Mouse (Mus musculus) ES-Bruce4 (cell line): ENCODE results near the gene Lclat1.

Source experiments
- CTCF ChIP-seq: IDR thresholded peaks from one replicate; pipeline ENCODE4 v1.8.1; 2011; ENCODE audit warnings: low read depth, low read length
- POLR2A ChIP-seq: IDR thresholded peaks from one replicate; pipeline ENCODE4 v1.8.1; 2011; ENCODE audit warnings: low read length; ENCODE audit not compliant: insufficient read depth

- no peak for TF ChIP-seq CTCF
- no peak for TF ChIP-seq POLR2A
Observed at GRCm38 (mm10) chr17:73194146-73194545, 86.4 kb downstream of the Lclat1 start.
